Mouse (Mus musculus) small intestine, adult 2 months (tissue): Measurements from ENCODE around the gene Cfap157. TPM values are rescaled to one million over a fixed set of nuclear protein-coding genes. Genes with fewer than 3 reads are reported as not detected.

ENCODE experiments used
- H3K27ac ChIP-seq: fragments of 200-500 bp; 2 replicates; pipeline ENCODE4 v1.5.1; 2012; ENCODE audit warnings: low read depth, low read length, control low read depth, inconsistent platforms; ENCODE audit not compliant: insufficient read depth
- H3K27me3 ChIP-seq: fragments of 200-500 bp; 2 replicates; pipeline ENCODE4 v1.6.1; 2012; ENCODE audit warnings: mild to moderate bottlenecking, moderate library complexity, low read length, inconsistent platforms; ENCODE audit not compliant: control insufficient read depth, insufficient read depth
- H3K36me3 ChIP-seq: fragments of 200-500 bp; 2 replicates; pipeline ENCODE4 v1.6.1; 2012; ENCODE audit warnings: mild to moderate bottlenecking, low read length, control low read depth, inconsistent platforms; ENCODE audit not compliant: control insufficient read depth, insufficient read depth
- H3K4me1 ChIP-seq: fragments of 200-500 bp; 2 replicates; pipeline ENCODE4 v1.6.1; 2012; ENCODE audit warnings: low read length, inconsistent platforms, mixed read lengths; ENCODE audit not compliant: control insufficient read depth, insufficient read depth, insufficient read length
- H3K4me3 ChIP-seq: fragments of 200-500 bp; 2 replicates; pipeline ENCODE4 v1.5.1; 2012; ENCODE audit warnings: low read depth, mild to moderate bottlenecking, control low read depth, inconsistent platforms, low read length, moderate library complexity
- CTCF ChIP-seq: fragments of 200-500 bp; IDR thresholded peaks from 2 replicates; pipeline ENCODE4 v1.5.1; 2012; ENCODE audit warnings: low read depth, mild to moderate bottlenecking, control low read depth, inconsistent platforms, low read length, moderate library complexity, mixed read lengths; ENCODE audit not compliant: insufficient replicate concordance, insufficient read length; ENCODE audit errors: extremely low read depth
- POLR2A ChIP-seq: fragments of 200-500 bp; IDR thresholded peaks from 2 replicates; pipeline ENCODE4 v1.6.1; 2012; ENCODE audit warnings: low read depth, mild to moderate bottlenecking, control low read depth, inconsistent platforms, low read length, moderate library complexity
- WGBS: fragments of 180-500 bp; shearing (Covaris S2); methylation state at CpG from one replicate; pipeline ENCODE4 v1.1.7; 2018; 5-methylcytosine and 5-hydroxymethylcytosine counted together
- polyA plus RNA-seq: library from polyadenylated mRNA; depleted of rRNA; stranded (reverse); fragments of >200 nt; gene quantifications from 2 replicates; pipeline ENCODE4 v1.2.3, GENCODE M21; 2012; rRNA removed

Cfap157 gene
- 0.06 TPM in 1 of 2 replicates, not detected in the other for polyA plus RNA-seq

DNA sequence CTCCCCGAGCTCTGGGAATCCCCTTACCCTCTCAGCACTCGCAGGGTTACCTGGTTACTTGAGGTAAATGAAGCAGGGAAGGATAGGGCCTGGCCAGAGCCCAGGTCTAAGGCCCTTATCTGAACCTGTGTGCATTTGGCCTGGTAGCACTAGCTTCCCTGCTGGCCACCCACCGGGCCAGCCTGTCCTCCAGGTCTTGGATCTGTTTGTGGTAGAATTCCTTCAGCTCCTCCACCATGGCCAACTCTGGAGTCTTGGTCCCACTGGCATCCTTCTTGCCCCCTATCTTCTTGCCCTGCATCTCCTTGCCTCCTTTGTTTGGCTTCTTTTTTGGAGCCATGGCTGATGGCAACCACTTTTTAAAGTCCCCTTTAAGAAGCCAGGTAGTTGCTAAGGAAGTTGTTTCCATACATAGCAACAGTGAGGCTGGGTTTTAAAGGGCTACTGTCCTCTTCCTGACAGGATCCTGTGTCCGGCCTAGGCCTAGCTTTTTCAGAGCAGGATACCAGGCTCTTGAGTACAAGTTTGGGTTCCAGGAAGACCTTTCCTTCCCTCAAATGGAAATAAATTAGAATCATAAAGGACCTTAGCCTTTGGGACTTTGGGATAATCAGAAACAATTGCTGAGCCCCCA lies at the start of gene Cfap157:
Gene Cfap157, minus strand, starts transcription at position 381 of the 634 bp plus-strand sequence.
- no peak within 1 kb of the TSS for H3K27ac ChIP-seq
- WGBS, result 63% methylated on average over 4 of the region's 4 CpGs
- peaks cover 2% of the 10 kb centered on the region; the same call in 1 of the 2 replicates for H3K4me1 ChIP-seq
- H3K27me3 ChIP-seq, result no peaks in the 10 kb centered on the region
- no peaks in the 10 kb centered on the region for H3K36me3 ChIP-seq
- TF ChIP-seq CTCF, result no peak
- no peak within 1 kb of the TSS for H3K4me3 ChIP-seq

DNA sequence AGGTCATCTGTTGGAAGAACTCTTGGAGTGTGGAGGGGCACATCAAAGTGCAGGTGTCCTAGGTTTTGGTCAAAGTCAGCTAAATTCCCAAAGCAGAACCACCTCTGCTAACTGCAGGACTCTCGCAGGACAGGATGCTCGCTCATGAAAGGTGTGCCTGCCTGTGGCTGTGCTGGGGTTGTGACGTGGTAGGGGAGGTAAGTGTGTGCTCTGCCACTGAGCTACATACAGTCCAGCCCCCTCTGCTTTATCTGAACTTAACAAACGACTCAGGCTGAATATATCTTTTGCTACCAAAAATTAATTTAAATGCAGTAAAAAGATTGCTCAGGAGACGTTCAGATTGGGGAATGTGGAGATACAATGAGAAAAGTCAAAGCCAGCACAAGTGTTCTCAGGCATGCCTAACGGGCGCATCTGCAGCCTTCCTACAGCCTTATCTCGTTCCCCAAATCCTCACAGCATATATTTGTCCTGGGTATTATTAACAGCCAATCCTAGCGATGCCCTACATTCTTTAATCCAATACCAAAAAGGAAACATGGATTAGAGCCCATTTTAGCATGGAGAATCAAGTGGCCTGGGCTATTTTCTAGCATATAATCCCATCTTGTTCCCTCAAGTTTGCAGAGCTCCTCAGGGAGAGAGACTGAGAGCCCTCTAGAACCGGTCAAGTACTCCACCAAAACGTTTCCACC lies 44.9 kb upstream of the Cfap157 start:
- Histone ChIP-seq H3K4me1 (peaks cover 4% of the 10 kb centered on the region; the same call in 1 of the 2 replicates), H3K27ac (no peak overlapping the region), H3K4me3 (no peak overlapping the region), H3K27me3 (no peaks in the 10 kb centered on the region), H3K36me3 (no peaks in the 10 kb centered on the region)
- TF ChIP-seq POLR2A (no peak), CTCF (no peak)
- WGBS, result 71% methylated on average over 11 of the region's 11 CpGs

DNA sequence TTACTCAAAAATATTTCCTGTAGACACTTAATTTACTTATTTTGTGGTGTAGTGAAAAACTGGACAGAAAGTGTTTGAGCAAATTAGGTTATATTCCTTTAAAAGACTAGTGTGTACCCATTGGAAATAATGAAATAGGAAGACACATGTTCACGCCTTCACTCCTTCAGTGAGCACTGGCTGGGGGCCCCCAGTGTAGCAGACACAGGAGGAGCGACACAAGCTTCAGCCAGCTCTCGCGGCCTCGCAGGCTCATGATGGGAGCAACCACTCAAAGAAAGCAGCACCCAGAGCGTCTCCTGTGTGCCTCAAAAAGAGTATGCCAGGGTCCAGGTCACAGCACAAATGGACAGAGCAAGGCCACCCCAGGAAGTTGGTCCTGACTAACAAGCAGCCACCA lies 41.6 kb upstream of the Cfap157 start:
- Histone ChIP-seq H3K27me3 (no peaks in the 10 kb centered on the region), H3K4me1 (no peaks in the 10 kb centered on the region), H3K4me3 (no peak overlapping the region), H3K27ac (no peak overlapping the region), H3K36me3 (no peaks in the 10 kb centered on the region)
- TF ChIP-seq POLR2A (no peak), CTCF (no peak)
- WGBS, result 96% methylated on average over 6 of the region's 6 CpGs

DNA sequence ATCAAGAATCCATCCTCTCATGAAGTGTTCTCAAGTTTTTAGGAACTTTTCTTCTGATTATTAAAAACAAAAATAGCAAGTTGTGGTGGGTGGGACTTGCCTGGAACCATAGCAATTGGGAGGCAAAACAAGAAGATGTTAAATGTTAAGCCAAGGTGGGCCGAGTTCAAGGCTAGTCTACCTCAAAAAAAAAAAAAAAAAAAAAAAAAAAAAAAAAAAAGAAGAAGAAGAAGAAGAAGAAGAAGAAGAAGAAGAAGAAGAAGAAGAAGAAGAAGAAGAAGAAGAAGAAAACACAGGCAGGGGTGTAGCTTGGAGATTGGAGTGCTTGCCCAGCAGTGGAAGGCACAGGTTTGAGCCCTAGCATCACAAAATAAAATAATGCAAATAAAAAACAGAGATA lies 40.5 kb upstream of the Cfap157 start:
- 100% methylated on average over 1 of the region's 1 CpGs for WGBS
- Histone ChIP-seq H3K27me3 (no peaks in the 10 kb centered on the region), H3K27ac (no peak overlapping the region), H3K36me3 (no peaks in the 10 kb centered on the region), H3K4me3 (no peak overlapping the region), H3K4me1 (no peaks in the 10 kb centered on the region)
- TF ChIP-seq CTCF, result no peak
- TF ChIP-seq POLR2A, result no peak

DNA sequence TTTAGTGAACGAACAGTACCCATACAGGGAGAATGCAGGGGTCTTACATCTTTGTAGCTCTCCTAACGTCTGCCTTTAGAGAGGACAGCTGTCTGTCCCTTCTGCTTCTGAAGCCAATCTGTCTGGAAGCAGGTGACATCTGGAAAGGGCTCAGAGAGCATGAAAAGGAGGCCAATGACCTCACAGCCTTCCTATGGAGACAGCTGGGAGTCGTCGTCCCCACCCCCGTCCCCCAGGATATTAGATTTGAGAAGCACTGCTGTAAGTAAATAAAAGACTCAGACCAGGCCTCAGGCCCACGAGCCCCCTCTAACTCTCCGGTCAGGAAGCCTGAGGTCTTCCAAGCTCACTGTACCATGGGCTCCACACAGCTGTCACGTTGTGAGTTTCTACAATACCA lies 40.0 kb upstream of the Cfap157 start:
- H3K4me3 ChIP-seq, result no peak overlapping the region
- no peaks in the 10 kb centered on the region for H3K4me1 ChIP-seq
- TF ChIP-seq CTCF (no peak), POLR2A (no peak)
- WGBS, result 74% methylated on average over 8 of the region's 8 CpGs
- no peak overlapping the region for H3K27ac ChIP-seq
- no peaks in the 10 kb centered on the region for H3K27me3 ChIP-seq
- H3K36me3 ChIP-seq, result no peaks in the 10 kb centered on the region

DNA sequence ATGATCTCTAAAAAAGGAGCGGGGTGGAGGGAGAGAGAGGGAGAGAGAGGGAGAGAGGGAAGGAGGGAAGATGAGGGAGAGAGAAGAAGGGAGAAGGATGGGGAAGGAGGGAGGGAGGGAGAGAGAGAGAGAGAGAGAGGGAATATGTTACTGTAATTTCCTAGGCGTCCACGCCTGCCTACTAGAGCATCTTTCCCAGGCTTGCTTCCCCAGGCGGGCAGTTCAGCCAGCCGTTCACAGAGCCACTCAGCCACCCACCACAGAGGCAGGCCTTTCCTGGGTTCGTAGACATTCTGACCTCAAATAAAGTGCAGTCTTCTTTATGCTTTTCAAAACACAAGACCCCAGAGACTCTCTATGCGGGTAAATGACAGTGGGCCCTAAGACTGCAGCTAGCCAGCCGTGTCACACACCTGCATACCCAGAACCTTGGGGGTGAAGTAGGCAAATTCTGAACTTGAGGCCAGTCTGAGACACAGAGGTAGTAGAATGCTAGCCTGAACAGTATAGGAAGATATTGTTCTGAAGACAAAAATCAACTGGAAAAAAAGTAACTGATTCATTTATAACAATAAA lies 39.4 kb upstream of the Cfap157 start:
- Histone ChIP-seq H3K4me1 (no peaks in the 10 kb centered on the region), H3K36me3 (no peaks in the 10 kb centered on the region), H3K27ac (no peak overlapping the region), H3K27me3 (no peaks in the 10 kb centered on the region), H3K4me3 (no peak overlapping the region)
- TF ChIP-seq CTCF (no peak), POLR2A (no peak)
- 84% methylated on average over 8 of the region's 8 CpGs for WGBS

DNA sequence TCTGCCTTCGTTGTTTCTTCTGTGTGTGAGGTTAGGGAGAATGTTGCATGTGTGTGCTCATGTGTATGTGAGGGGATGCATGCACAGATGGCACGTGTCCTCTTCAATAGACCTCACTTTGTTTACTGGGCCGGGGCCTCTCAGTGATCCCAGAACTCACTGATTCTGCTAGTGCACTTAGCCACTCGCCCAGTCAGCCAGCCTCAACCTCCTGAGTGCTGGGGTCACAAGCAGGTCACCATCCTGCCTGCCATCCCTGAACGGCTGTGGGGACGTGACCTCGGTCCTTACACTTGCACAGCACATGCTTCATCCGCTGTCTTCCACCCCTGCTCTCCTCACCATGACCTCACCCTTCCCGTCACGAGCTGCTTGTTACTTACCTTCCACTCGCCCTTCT lies 38.9 kb upstream of the Cfap157 start:
- H3K4me3 ChIP-seq, result no peak overlapping the region
- no peaks in the 10 kb centered on the region for H3K4me1 ChIP-seq
- no peaks in the 10 kb centered on the region for H3K27me3 ChIP-seq
- WGBS, result 75% methylated on average over 11 of the region's 11 CpGs
- H3K36me3 ChIP-seq, result no peaks in the 10 kb centered on the region
- TF ChIP-seq CTCF (no peak), POLR2A (no peak)
- H3K27ac ChIP-seq, result no peak overlapping the region
